Mouse (Mus musculus) heart, adult 10 weeks (tissue): ENCODE results near the gene Def8. TPM values are rescaled to one million over a fixed set of nuclear protein-coding genes. Genes with fewer than 3 reads are reported as not detected.

ENCODE experiments used
- polyA plus RNA-seq: library from polyadenylated mRNA; stranded (reverse); fragments of 350-450 nt; fragmentation: Illumina TruSeq; extraction: RNeasy Lipid Tissue Mini Kit (QIAGEN cat#74804); gene quantifications from one replicate; pipeline ENCODE4 v1.2.3, GENCODE M21; 2014; ENCODE audit warnings: low read depth, low replicate concordance

Gene Def8
- 50.7 TPM for polyA plus RNA-seq

DNA sequence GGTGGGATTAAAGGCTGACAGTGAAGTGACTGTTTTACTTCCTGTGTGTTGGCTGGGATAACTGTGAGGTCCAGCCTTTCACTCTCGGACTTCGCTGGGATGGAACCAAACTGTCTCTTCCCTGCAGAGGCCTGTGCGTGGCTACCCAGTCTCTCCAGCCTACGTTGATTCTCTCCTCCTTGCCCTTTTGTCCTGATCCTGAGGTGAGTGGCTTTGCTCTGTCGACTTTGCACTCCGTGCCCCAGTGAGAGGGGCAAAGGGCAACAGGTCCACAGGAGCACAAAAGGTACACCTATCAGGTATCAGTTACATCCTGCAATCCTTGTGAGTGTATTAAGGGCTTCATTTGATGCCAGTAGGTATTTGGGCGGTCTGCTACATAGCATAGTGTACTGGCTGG, at the start of gene Def8:
TSS of gene Def8 (plus strand) at position 87 of the 400 bp plus-strand sequence.

DNA sequence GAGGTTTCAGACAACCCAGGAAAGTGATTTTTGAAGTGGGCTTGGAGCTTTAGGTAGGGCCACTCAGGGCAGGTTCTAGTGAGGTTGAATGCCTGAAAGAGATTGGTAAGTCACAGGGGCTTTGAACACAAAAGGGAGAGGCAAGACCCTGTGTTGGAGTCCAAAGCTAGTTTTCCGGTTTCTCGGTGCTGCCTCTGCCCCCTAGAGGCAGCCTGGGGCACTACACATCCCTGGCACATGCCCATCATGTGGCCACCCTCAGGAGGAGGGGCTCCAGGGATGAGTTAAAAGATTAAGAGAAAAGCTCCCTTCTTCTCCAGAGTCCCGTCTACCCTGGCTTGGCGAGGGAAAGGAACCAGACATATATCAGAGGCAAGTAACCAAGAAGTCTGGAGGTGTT, 16.5 kb upstream of the Def8 start, which contains the start of gene Mc1r:
TSS of gene Mc1r (plus strand) at position 322 of the 400 bp plus-strand sequence.

DNA sequence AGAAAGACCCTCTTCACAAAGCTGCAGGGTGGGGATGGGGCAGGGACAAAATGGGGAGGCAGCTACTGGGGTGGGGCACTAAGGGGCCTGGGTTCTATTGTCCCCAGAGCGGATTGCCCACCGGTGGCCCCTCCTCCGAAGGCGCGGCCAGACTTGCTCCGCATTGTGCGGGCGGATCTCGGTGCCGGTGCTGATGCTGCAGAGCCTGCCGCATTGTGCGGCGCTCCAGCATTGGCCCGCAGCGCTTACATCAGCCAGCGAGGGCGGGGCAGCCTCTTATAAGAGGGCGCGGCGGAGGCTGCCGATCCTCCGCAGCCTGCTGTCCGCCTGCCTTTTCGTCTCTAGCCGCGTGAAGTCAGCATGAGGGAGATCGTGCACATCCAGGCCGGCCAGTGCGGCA, 12.1 kb upstream of the Def8 start, which contains the start of gene Tubb3:
TSS of gene Tubb3 (plus strand) at position 179 of the 400 bp plus-strand sequence.

DNA sequence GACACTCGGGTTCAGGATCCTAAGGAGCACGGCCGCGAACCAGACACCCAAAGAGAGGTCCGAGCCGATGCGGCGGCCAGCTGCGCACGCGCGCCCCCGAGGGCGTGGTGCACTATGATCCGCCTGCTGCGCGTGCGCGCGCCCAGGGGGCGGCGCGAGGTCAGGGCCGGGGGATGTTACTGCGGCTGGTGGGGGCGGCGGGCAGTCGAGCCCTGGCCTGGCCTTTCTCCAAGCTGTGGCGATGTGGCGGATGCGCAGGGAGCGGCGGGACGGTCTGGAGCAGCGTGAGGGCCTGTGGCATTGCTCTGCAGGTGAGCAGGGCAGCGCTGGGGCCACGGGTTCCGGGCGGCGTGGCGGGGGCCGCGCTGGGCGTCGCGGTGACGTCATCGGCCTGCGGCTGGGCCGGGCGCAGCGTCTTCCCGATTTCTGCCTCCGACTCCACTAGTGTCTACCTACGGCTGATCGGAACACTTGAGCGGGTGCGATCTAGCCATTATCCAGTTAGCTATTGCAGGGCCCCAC, 54.5 kb downstream of the Def8 start, which contains the start of gene Afg3l1:
TSS of gene Afg3l1 (plus strand) at position 167 of the 522 bp plus-strand sequence.

Other genes starting within 250 kb of the Def8 start
- 50.5 TPM for gene Dpep1, start 237.3 kb upstream of the Def8 start, polyA plus RNA-seq
- gene Chmp1a, start 210.8 kb upstream of the Def8 start, polyA plus RNA-seq: 67.3 TPM
- gene Spata33, start 210.7 kb upstream of the Def8 start, polyA plus RNA-seq: 30.4 TPM
- 32.9 TPM for gene Cdk10, start 198.7 kb upstream of the Def8 start, polyA plus RNA-seq
- 4.2 TPM for gene Spata2l, start 187.3 kb upstream of the Def8 start, polyA plus RNA-seq
- gene Zfp276, start 169.3 kb upstream of the Def8 start, polyA plus RNA-seq: 15.2 TPM
- 19.4 TPM for gene Vps9d1, start 169.2 kb upstream of the Def8 start, polyA plus RNA-seq
- gene Fanca, start 105.0 kb upstream of the Def8 start, polyA plus RNA-seq: 3.1 TPM
- gene Spire2, start 90.8 kb upstream of the Def8 start, polyA plus RNA-seq: not detected
- gene Tcf25, start 49.8 kb upstream of the Def8 start, polyA plus RNA-seq: 164 TPM
- gene Mc1r, start 16.4 kb upstream of the Def8 start, polyA plus RNA-seq: not detected
- 1.1 TPM for gene Tubb3, start 12.1 kb upstream of the Def8 start, polyA plus RNA-seq
- gene Afg3l1, start 54.4 kb downstream of the Def8 start, polyA plus RNA-seq: 36.9 TPM
- gene Dbndd1, start 91.9 kb downstream of the Def8 start, polyA plus RNA-seq: not detected
- gene Gas8, start 95.3 kb downstream of the Def8 start, polyA plus RNA-seq: 6.7 TPM
- 5.7 TPM for gene Rhou, start 230.4 kb downstream of the Def8 start, polyA plus RNA-seq